Mouse (Mus musculus) heart, postnatal 14 days (tissue): ENCODE data around the gene Klf17. TPM values are rescaled to one million over a fixed set of nuclear protein-coding genes. Genes with fewer than 3 reads are reported as not detected.

Source experiments
- total RNA-seq, 2 experiments: library from RNA; stranded (reverse); gene quantifications; 2 replicates each; pipeline ENCODE4 v1.2.3; 2021

Klf17 gene
- total RNA-seq, 2 experiments from 2014 or later: not detected

Other genes with a start within 250 kb of the Klf17 start
- 10 to 100 TPM; 75.4 to 82.6 TPM for gene Eri3, start 215.3 kb downstream of the Klf17 start, total RNA-seq
- gene Dmap1, start 83.4 kb downstream of the Klf17 start, total RNA-seq: 10 to 100 TPM; 16.6 to 19.2 TPM
- not detected for gene Gm12845, start 41.2 kb downstream of the Klf17 start, total RNA-seq
- gene Slc6a9, start 68.9 kb upstream of the Klf17 start, total RNA-seq: 1 to 10 TPM; 2.6 to 4.1 TPM
- gene Ccdc24, start 106.9 kb upstream of the Klf17 start, total RNA-seq: under 1 TPM; 0.39 to 0.45 TPM
- gene B4galt2, start 117.8 kb upstream of the Klf17 start, total RNA-seq: 1 to 10 TPM; 7.5 to 8.0 TPM
- gene Atp6v0b, start 121.7 kb upstream of the Klf17 start, total RNA-seq: 100 to 1,000 TPM; 128 to 129 TPM
- 1 to 10 TPM; 2.7 to 2.9 TPM for gene Dph2, start 126.4 kb upstream of the Klf17 start, total RNA-seq
- 10 to 100 TPM; 64.9 to 66.9 TPM for gene Ipo13, start 149.4 kb upstream of the Klf17 start, total RNA-seq
- not detected for gene Artn, start 164.1 kb upstream of the Klf17 start, total RNA-seq